Comparison of ENCODE assay signal across 9 mouse cellular contexts in genomic region chr13:21172241-21173027, GRCm38 (mm10). TPM values are rescaled to one million over a fixed set of nuclear protein-coding genes. Genes with fewer than 3 reads are reported as not detected.
DNase-seq lines count a peak whose midpoint lies in the region; ATAC-seq and TF ChIP-seq lines count a peak whose summit lies in the region.
"Had no signal": no experiment of that assay in that cellular context is flagged by ENCODE, and none has a peak within 500 bp of the region (broad histone marks: within the 10 kb centered on the region; RNA-seq: fewer than 3 reads in every experiment).

No protein-coding gene starts in this region.

- peaks cover under 1% of the 10 kb centered on the region for H3K27me3 ChIP-seq in CH12.LX (replicated peaks)
- H3K27me3 ChIP-seq in embryonic facial prominence, embryonic 15.5 days: no peaks in the 10 kb centered on the region
- H3K27me3 ChIP-seq in heart, embryonic 10.5 days (ENCODE audit: insufficient read depth, poor library complexity, severe bottlenecking): no peaks in the 10 kb centered on the region
- H3K27me3 ChIP-seq in kidney, embryonic 16.5 days (ENCODE audit: insufficient read depth, low read length): no peaks in the 10 kb centered on the region
- H3K27me3 ChIP-seq in liver, embryonic 14.5 days (ENCODE audit: control insufficient read depth, insufficient read depth, low read length): no peaks in the 10 kb centered on the region
- no peaks in the 10 kb centered on the region for H3K27me3 ChIP-seq in thymus, adult 2 months (ENCODE audit: control insufficient read depth, insufficient read depth, low read length)

- no peak for TF ChIP-seq CTCF in CH12.LX (conservative IDR thresholded peaks at IDR 0.05 in 1 of 2, IDR thresholded peaks at IDR 0.05 in 1 of 2; ENCODE audit: low read depth in 2 of 2, low read length in 2 of 2)
- TF ChIP-seq CTCF in bone marrow, adult 2 months (IDR thresholded peaks at IDR 0.05; ENCODE audit: control insufficient read depth, insufficient read depth, low read length): no peak
- 0 out of 2 replicates have a peak, but pooled peaks have one; percentile 18 for TF ChIP-seq CTCF in liver, embryonic 14.5 days (IDR thresholded peaks at IDR 0.05; ENCODE audit: low read depth)
- no peak for TF ChIP-seq CTCF in thymus, adult 2 months (IDR thresholded peaks at IDR 0.05; ENCODE audit: borderline replicate concordance, control insufficient read depth, extremely low read depth, insufficient read depth, low read length, poor library complexity)

- DNase-seq in CH12.LX (ENCODE audit: extremely low read depth): peak; percentile 95
- DNase-seq in heart, embryonic 10.5 days (ENCODE audit: low spot score): peak; percentile 90
- peak in 2 of 3 experiments; percentile 70 to 75 for DNase-seq in liver, embryonic 14.5 days (ENCODE audit: low read depth in 3 of 3, low spot score in 3 of 3)
- DNase-seq in natural killer cell, adult 2 months (ENCODE audit: low spot score in 2 of 2): peak; percentile 62 to 73
- DNase-seq in thymus, adult 2 months: peak; percentile 49

- H3K9me3 ChIP-seq in CH12.LX (replicated peaks; ENCODE audit: low read length): no peaks in the 10 kb centered on the region
- no peaks in the 10 kb centered on the region for H3K9me3 ChIP-seq in embryonic facial prominence, embryonic 15.5 days (replicated peaks)
- no peaks in the 10 kb centered on the region for H3K9me3 ChIP-seq in heart, embryonic 10.5 days
- no peaks in the 10 kb centered on the region for H3K9me3 ChIP-seq in kidney, embryonic 16.5 days (ENCODE audit: low read length)
- no peaks in the 10 kb centered on the region for H3K9me3 ChIP-seq in liver, embryonic 14.5 days (ENCODE audit: control insufficient read depth, low read length)

- dilution Hi-C loops in CH12.LX (cut with MboI; ENCODE audit: extremely low pct_ligation_motif_present, extremely low pct_unique_long_range_greater_than_20kb, low sequenced_read_pairs): no loop called here

- H3K79me2 ChIP-seq in CH12.LX (replicated peaks; ENCODE audit: control insufficient read depth, extremely low read depth, insufficient read depth, poor library complexity, severe bottlenecking): no peaks in the 10 kb centered on the region

- no peak for TF ChIP-seq EP300 in CH12.LX (IDR thresholded peaks at IDR 0.05; ENCODE audit: low read length)
- TF ChIP-seq EP300 in liver, embryonic 14.5 days (IDR thresholded peaks at IDR 0.05; ENCODE audit: low read depth): no peak

- no peak overlapping the region for H3K9ac ChIP-seq in CH12.LX (ENCODE audit: insufficient read depth, low read depth)
- no peak overlapping the region for H3K9ac ChIP-seq in embryonic facial prominence, embryonic 15.5 days
- peak overlapping the region; percentile 8; the same call in 1 of the 2 replicates for H3K9ac ChIP-seq in kidney, embryonic 16.5 days (replicated peaks; ENCODE audit: low read length)
- H3K9ac ChIP-seq in liver, embryonic 14.5 days (replicated peaks): peak overlapping the region; percentile 15

- no peak for TF ChIP-seq POLR2A in CH12.LX (IDR thresholded peaks at IDR 0.05; ENCODE audit: low read depth, low read length)
- no peak for TF ChIP-seq POLR2A in bone marrow, adult 2 months (IDR thresholded peaks at IDR 0.05; ENCODE audit: borderline replicate concordance, control insufficient read depth, low read depth, low read length)
- no peak for TF ChIP-seq POLR2A in thymus, adult 2 months (IDR thresholded peaks at IDR 0.05; ENCODE audit: control insufficient read depth, extremely low read depth, insufficient read depth, low read length, poor library complexity)

- H3K4me2 ChIP-seq in CH12.LX (ENCODE audit: insufficient read depth, low read depth, poor library complexity, severe bottlenecking): peak overlapping the region; percentile 85; the same call in 1 of the 2 replicates
- H3K4me2 ChIP-seq in embryonic facial prominence, embryonic 15.5 days (replicated peaks): peak overlapping the region; percentile 63
- peak overlapping the region; percentile 57 for H3K4me2 ChIP-seq in kidney, embryonic 16.5 days (replicated peaks; ENCODE audit: low read depth, low read length)
- H3K4me2 ChIP-seq in liver, embryonic 14.5 days (ENCODE audit: low read depth): peak overlapping the region; percentile 99

- H3K4me1 ChIP-seq in CH12.LX (ENCODE audit: control insufficient read depth in 1 of 2, insufficient read depth in 2 of 2): peaks cover 4 to 25% of the 10 kb centered on the region in 2 experiments; a peak in 3 of 4 replicates
- H3K4me1 ChIP-seq in bone marrow, adult 2 months (ENCODE audit: control insufficient read depth, insufficient read depth, low read length): no peaks in the 10 kb centered on the region
- H3K4me1 ChIP-seq in embryonic facial prominence, embryonic 15.5 days: peaks cover 12% of the 10 kb centered on the region
- H3K4me1 ChIP-seq in heart, embryonic 10.5 days: peaks cover 9% of the 10 kb centered on the region; the same call in 1 of the 2 replicates
- H3K4me1 ChIP-seq in kidney, embryonic 16.5 days (ENCODE audit: insufficient read depth, low read length): peaks cover 14% of the 10 kb centered on the region; the same call in 1 of the 2 replicates
- H3K4me1 ChIP-seq in liver, embryonic 14.5 days (replicated peaks; ENCODE audit: control insufficient read depth in 2 of 2, insufficient read depth in 2 of 2, low read length in 1 of 2): peaks cover 6 to 17% of the 10 kb centered on the region in 2 experiments
- H3K4me1 ChIP-seq in thymus, adult 2 months (replicated peaks; ENCODE audit: control insufficient read depth, insufficient read depth, low read length): peaks cover 7% of the 10 kb centered on the region

- WGBS in bone marrow, adult 2 months: 3% methylated on average over 16 of the region's 16 CpGs
- 2% methylated on average over 16 of the region's 16 CpGs for WGBS in embryonic facial prominence, embryonic 15.5 days
- under 1% methylated on average over 16 of the region's 16 CpGs for WGBS in heart, embryonic 10.5 days
- WGBS in kidney, embryonic 16.5 days: under 1% methylated on average over 16 of the region's 16 CpGs
- under 1% methylated on average over 16 of the region's 16 CpGs for WGBS in liver, embryonic 14.5 days (ENCODE audit: insufficient replicate concordance)
- WGBS in thymus, adult 2 months: 3% methylated on average over 16 of the region's 16 CpGs

- H3K36me3 ChIP-seq in CH12.LX (replicated peaks in 1 of 2; ENCODE audit: control insufficient read depth in 1 of 2, insufficient read depth in 1 of 2, low read length in 1 of 2): no peaks in the 10 kb centered on the region
- H3K36me3 ChIP-seq in embryonic facial prominence, embryonic 15.5 days: no peaks in the 10 kb centered on the region
- H3K36me3 ChIP-seq in heart, embryonic 10.5 days: no peaks in the 10 kb centered on the region
- H3K36me3 ChIP-seq in kidney, embryonic 16.5 days (ENCODE audit: insufficient read depth, low read length): no peaks in the 10 kb centered on the region
- H3K36me3 ChIP-seq in liver, embryonic 14.5 days (replicated peaks; ENCODE audit: control insufficient read depth, insufficient read depth, low read depth): no peaks in the 10 kb centered on the region
- no peaks in the 10 kb centered on the region for H3K36me3 ChIP-seq in thymus, adult 2 months (ENCODE audit: control insufficient read depth, insufficient read depth, low read length)

- peak overlapping the region; percentile 59 to 64 (median 64) for H3K4me3 ChIP-seq in CH12.LX (replicated peaks in 1 of 3; ENCODE audit: low read depth in 2 of 3, low read length in 2 of 3, poor library complexity in 1 of 3)
- peak overlapping the region; percentile 48 for H3K4me3 ChIP-seq in bone marrow, adult 2 months (replicated peaks; ENCODE audit: control insufficient read depth, low read depth, low read length)
- H3K4me3 ChIP-seq in embryonic facial prominence, embryonic 15.5 days (replicated peaks): peak overlapping the region; percentile 58
- H3K4me3 ChIP-seq in heart, embryonic 10.5 days: peak overlapping the region; percentile 71
- H3K4me3 ChIP-seq in kidney, embryonic 16.5 days (ENCODE audit: low read length): peak overlapping the region; percentile 43
- peak overlapping the region; percentile 60 to 87 for H3K4me3 ChIP-seq in liver, embryonic 14.5 days (ENCODE audit: insufficient read depth in 1 of 2, low read depth in 2 of 2, low read length in 2 of 2)
- H3K4me3 ChIP-seq in thymus, adult 2 months (ENCODE audit: control insufficient read depth, insufficient read depth, low read length): peak overlapping the region; percentile 21; the same call in 1 of the 2 replicates

- no peak for TF ChIP-seq RAD21 in CH12.LX (IDR thresholded peaks at IDR 0.05; ENCODE audit: low read depth, low read length)

- ATAC-seq in embryonic facial prominence, embryonic 15.5 days (ENCODE audit: insufficient number of reproducible peaks, low FRiP score, low TSS enrichment, low read depth): peak; percentile 66
- peak; percentile 69 for ATAC-seq in kidney, embryonic 16.5 days (ENCODE audit: low FRiP score, low TSS enrichment)
- peak; percentile 69 for ATAC-seq in liver, embryonic 14.5 days (ENCODE audit: insufficient read depth)

- no peak overlapping the region for H3K27ac ChIP-seq in CH12.LX (ENCODE audit: insufficient read depth, low read depth)
- H3K27ac ChIP-seq in bone marrow, adult 2 months (ENCODE audit: control insufficient read depth, insufficient read depth, low read depth, low read length, poor library complexity): no peak overlapping the region
- peak overlapping the region; percentile 65 for H3K27ac ChIP-seq in embryonic facial prominence, embryonic 15.5 days (replicated peaks)
- peak overlapping the region; percentile 70; the same call in 1 of the 2 replicates for H3K27ac ChIP-seq in heart, embryonic 10.5 days
- peak overlapping the region; percentile 85 for H3K27ac ChIP-seq in kidney, embryonic 16.5 days (ENCODE audit: low read length)
- H3K27ac ChIP-seq in liver, embryonic 14.5 days: no peak overlapping the region
- H3K27ac ChIP-seq in thymus, adult 2 months (ENCODE audit: control insufficient read depth, insufficient read depth, low read length): no peak overlapping the region

- in situ Hi-C loops in CH12.LX (cut with MboI; ENCODE audit: low pct_ligation_motif_present, low pct_unique_long_range_greater_than_20kb, low sequenced_read_pairs): loop anchor here (10.0 to 25.0 kb wide), 4 partner anchors 235 to 1060 kb away; no protein-coding TSS in a partner anchor

RNA-seq across cellular contexts. Expression of gene Trim27, which starts 6.8 kb away (rescaled TPM):
- total RNA-seq in CH12.LX (2012; rRNA removed) (146 and 176 TPM in 2 replicates), CH12.LX (2014; rRNA removed) (134 and 141 TPM in 2 replicates)
- polyA plus RNA-seq in CH12.LX (2012; ENCODE audit: insufficient read length, low read depth): 185 and 198 TPM in 2 replicates
- polyA plus RNA-seq in bone marrow, adult 2 months (2011; ENCODE audit: insufficient read depth, insufficient read length, low replicate concordance, missing spikeins): 41.4 and 45.6 TPM in 2 replicates
- 122 and 125 TPM in 2 replicates for polyA plus RNA-seq in embryonic facial prominence, embryonic 15.5 days (2015; fragmentation: Nextera tagmentation; extraction: Ambion mirVana)
- polyA plus RNA-seq in heart, embryonic 10.5 days (2016; fragmentation: Nextera tagmentation; extraction: Ambion mirVana): 108 and 152 TPM in 2 replicates
- polyA plus RNA-seq in kidney, embryonic 16.5 days (2015; fragmentation: Nextera tagmentation; extraction: Ambion mirVana): 130 and 131 TPM in 2 replicates
- 28.0 and 36.9 TPM in 2 replicates for polyA plus RNA-seq in liver, embryonic 14.5 days (2012; rRNA removed)
- 50.9 and 56.1 TPM in 2 replicates for polyA plus RNA-seq in liver, embryonic 14.5 days (2014; fragmentation: Nextera tagmentation; extraction: Ambion mirVana)
- 131 and 200 TPM in 2 replicates for polyA plus RNA-seq in thymus, adult 2 months (2012; rRNA removed)

RNA-seq across cellular contexts. Expression of gene Olfr1368, which starts 26.8 kb away (rescaled TPM):
- total RNA-seq in CH12.LX (2012; rRNA removed) (not detected in 2 replicates), CH12.LX (2014; rRNA removed) (not detected in 2 replicates)
- polyA plus RNA-seq in CH12.LX (2012; ENCODE audit: insufficient read length, low read depth): not detected in 2 replicates
- polyA plus RNA-seq in bone marrow, adult 2 months (2011; ENCODE audit: insufficient read depth, insufficient read length, low replicate concordance, missing spikeins): not detected in 2 replicates
- not detected in 2 replicates for polyA plus RNA-seq in embryonic facial prominence, embryonic 15.5 days (2015; fragmentation: Nextera tagmentation; extraction: Ambion mirVana)
- polyA plus RNA-seq in heart, embryonic 10.5 days (2016; fragmentation: Nextera tagmentation; extraction: Ambion mirVana): not detected in 2 replicates
- not detected in 2 replicates for polyA plus RNA-seq in kidney, embryonic 16.5 days (2015; fragmentation: Nextera tagmentation; extraction: Ambion mirVana)
- polyA plus RNA-seq in liver, embryonic 14.5 days (2012; rRNA removed): not detected in 2 replicates
- polyA plus RNA-seq in liver, embryonic 14.5 days (2014; fragmentation: Nextera tagmentation; extraction: Ambion mirVana): not detected in 2 replicates
- polyA plus RNA-seq in thymus, adult 2 months (2012; rRNA removed): not detected in 2 replicates
- total RNA-seq: layer of hippocampus, adult 8-10 months had no signal

RNA-seq across cellular contexts. Expression of gene Olfr263, which starts 43.0 kb away (rescaled TPM):
- not detected in 2 replicates for total RNA-seq in CH12.LX (2012; rRNA removed)
- not detected in 2 replicates for total RNA-seq in CH12.LX (2014; rRNA removed)
- not detected in 2 replicates for polyA plus RNA-seq in CH12.LX (2012; ENCODE audit: insufficient read length, low read depth)
- not detected in 2 replicates for polyA plus RNA-seq in bone marrow, adult 2 months (2011; ENCODE audit: insufficient read depth, insufficient read length, low replicate concordance, missing spikeins)
- polyA plus RNA-seq in embryonic facial prominence, embryonic 15.5 days (2015; fragmentation: Nextera tagmentation; extraction: Ambion mirVana): not detected in 2 replicates
- not detected in 2 replicates for polyA plus RNA-seq in heart, embryonic 10.5 days (2016; fragmentation: Nextera tagmentation; extraction: Ambion mirVana)
- polyA plus RNA-seq in kidney, embryonic 16.5 days (2015; fragmentation: Nextera tagmentation; extraction: Ambion mirVana): not detected in 2 replicates
- polyA plus RNA-seq in liver, embryonic 14.5 days (2012; rRNA removed): not detected in 2 replicates
- polyA plus RNA-seq in liver, embryonic 14.5 days (2014; fragmentation: Nextera tagmentation; extraction: Ambion mirVana): not detected in 2 replicates
- polyA plus RNA-seq in thymus, adult 2 months (2012; rRNA removed): not detected in 2 replicates
- total RNA-seq: layer of hippocampus, adult 8-10 months had no signal

Comparison
In these comparisons a context has a peak if more than half of its experiments do, and no peak if none do; other contexts are left out.
1. H3K27ac ChIP-seq: peak in embryonic facial prominence, embryonic 15.5 days (single experiment), heart, embryonic 10.5 days (single experiment) and kidney, embryonic 16.5 days (single experiment); none in CH12.LX (single experiment), bone marrow, adult 2 months (single experiment), liver, embryonic 14.5 days (single experiment) and thymus, adult 2 months (single experiment).
2. H3K4me3 ChIP-seq: peak in every context shown above with its lines; median percentile 74 in liver, embryonic 14.5 days; 71 in heart, embryonic 10.5 days; 64 in CH12.LX; 58 in embryonic facial prominence, embryonic 15.5 days; 48 in bone marrow, adult 2 months; 43 in kidney, embryonic 16.5 days; 21 in thymus, adult 2 months.
3. H3K9ac ChIP-seq: peak in kidney, embryonic 16.5 days (single experiment) and liver, embryonic 14.5 days (single experiment); none in CH12.LX (single experiment) and embryonic facial prominence, embryonic 15.5 days (single experiment).
4. Peak in every context shown above with its lines, with median percentiles within 50 percentile points of each other: DNase-seq, H3K4me2 ChIP-seq and ATAC-seq.